Mouse (Mus musculus) ES-E14 (cell line): ENCODE data around the gene Med13l. TPM values are rescaled to one million over a fixed set of nuclear protein-coding genes. Genes with fewer than 3 reads are reported as not detected.

Experiments used
- DNase-seq: peaks from one replicate; pipeline ENCODE4 v3.0.0-alpha.2; 2013; ENCODE audit warnings: low read depth, low spot score
- H3K27ac ChIP-seq: 2 replicates; pipeline ENCODE4 v1.5.1; 2012; ENCODE audit warnings: low read depth, mild to moderate bottlenecking, low read length, moderate library complexity, mixed read lengths; ENCODE audit not compliant: poor library complexity, insufficient read depth, severe bottlenecking
- H3K36me3 ChIP-seq: 2 replicates; pipeline ENCODE4 v1.6.1; 2012; ENCODE audit warnings: mild to moderate bottlenecking, low read length, moderate library complexity, mixed read lengths; ENCODE audit not compliant: control insufficient read depth, poor library complexity, insufficient read depth, severe bottlenecking
- H3K4me1 ChIP-seq, 2 experiments: fragments of 150-350 bp in 1 of 2; sonication (generic) in 1 of 2; 2 replicates each; pipeline ENCODE4 v1.6.1; 2012; ENCODE audit warnings: low read length in 2 of 2, mild to moderate bottlenecking in 1 of 2, mixed read lengths in 1 of 2; ENCODE audit not compliant: control insufficient read depth in 2 of 2, insufficient read depth in 2 of 2, poor library complexity in 1 of 2
- H3K4me3 ChIP-seq, 2 experiments: fragments of 150-350 bp in 1 of 2; sonication (generic) in 1 of 2; 2 replicates each; pipeline ENCODE4 v1.5.1; 2012; ENCODE audit warnings: low read length in 2 of 2, low read depth in 1 of 2, mild to moderate bottlenecking in 1 of 2, mixed read lengths in 1 of 2; ENCODE audit not compliant: insufficient read depth in 1 of 2, poor library complexity in 1 of 2, severe bottlenecking in 1 of 2
- H3K9ac ChIP-seq: 2 replicates; pipeline ENCODE4 v1.6.1; 2012; ENCODE audit warnings: low read depth, mild to moderate bottlenecking, low read length, mixed read lengths; ENCODE audit not compliant: poor library complexity, insufficient read depth, severe bottlenecking
- H3K9me3 ChIP-seq: fragments of 150-350 bp; sonication (generic); 2 replicates; pipeline ENCODE4 v1.6.1; 2012; ENCODE audit warnings: low read depth, mild to moderate bottlenecking, low read length; ENCODE audit not compliant: control insufficient read depth, insufficient read depth
- CHD2 ChIP-seq: IDR thresholded peaks from 2 replicates; pipeline ENCODE4 v1.6.1; 2014; ENCODE audit warnings: mild to moderate bottlenecking, low read depth, low read length, inconsistent platforms
- HCFC1 ChIP-seq: IDR thresholded peaks from 2 replicates; pipeline ENCODE4 v1.6.1; 2012; ENCODE audit warnings: low read length, inconsistent platforms, borderline replicate concordance; ENCODE audit not compliant: insufficient read depth
- MAFK ChIP-seq: IDR thresholded peaks from 2 replicates; pipeline ENCODE4 v1.6.1; 2014; ENCODE audit warnings: mild to moderate bottlenecking, low read depth, low read length, inconsistent platforms; ENCODE audit not compliant: insufficient read depth
- ZC3H11A ChIP-seq: IDR thresholded peaks from 2 replicates; pipeline ENCODE4 v1.6.1; 2012; ENCODE audit warnings: low read depth, mild to moderate bottlenecking, inconsistent platforms, low read length, borderline replicate concordance
- ZNF384 ChIP-seq: IDR thresholded peaks from 2 replicates; pipeline ENCODE4 v1.6.1; 2012; ENCODE audit warnings: low read depth, low read length, inconsistent platforms
- in situ Hi-C, 2 experiments: fragments of 600-800 bp; cut with MboI; formaldehyde crosslinking; loops; one replicate each; pipeline ENCODE4 v1.15.1; 2025; ENCODE audit warnings: low sequenced_read_pairs in 2 of 2, inconsistent platforms in 1 of 2; ENCODE audit not compliant: unreplicated experiment in 2 of 2
- total RNA-seq: library from RNA; depleted of rRNA; stranded (reverse); fragments of 300-350 nt; gene quantifications from 2 replicates; pipeline ENCODE4 v1.2.3, GENCODE M21; 2012

The Med13l gene
- total RNA-seq, 1 experiment, result 52.4 TPM

DNA sequence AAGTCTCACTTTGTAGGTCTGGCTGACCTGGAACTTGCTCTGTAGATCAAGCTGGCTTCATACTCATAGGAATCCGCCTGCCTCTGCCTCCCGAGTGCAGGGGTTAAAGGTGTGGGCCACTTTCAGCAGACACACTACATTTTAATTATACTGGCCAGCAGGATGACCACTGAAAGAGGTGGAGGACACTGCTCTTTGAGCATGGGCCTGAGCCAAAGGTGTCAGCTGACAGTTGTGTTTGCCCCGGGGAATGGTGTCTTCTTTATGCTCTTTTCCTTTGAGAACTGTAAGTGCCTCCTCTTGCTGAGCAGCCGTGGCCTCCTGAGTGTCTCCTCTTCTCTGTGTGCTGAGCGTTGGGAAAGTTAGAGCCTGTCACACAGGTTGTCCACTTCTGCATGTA, 35.4 kb downstream of the Med13l start:
- H3K4me3 ChIP-seq, result no peak overlapping the region
- no peak overlapping the region for H3K27ac ChIP-seq
- no peak for DNase-seq
- peaks cover 12% of the 10 kb centered on the region; the same call in 1 of the 2 replicates for H3K36me3 ChIP-seq
- peaks cover 4 to 28% of the 10 kb centered on the region in 2 experiments; a peak in 3 of 4 replicates for H3K4me1 ChIP-seq
- no peaks in the 10 kb centered on the region for H3K9me3 ChIP-seq
- no peak overlapping the region for H3K9ac ChIP-seq
- in situ Hi-C loops, result no loop called here
- no peak for TF ChIP-seq ZNF384
- no peak for TF ChIP-seq HCFC1
- no peak for TF ChIP-seq MAFK
- TF ChIP-seq CHD2, result no peak
- no peak for TF ChIP-seq ZC3H11A

DNA sequence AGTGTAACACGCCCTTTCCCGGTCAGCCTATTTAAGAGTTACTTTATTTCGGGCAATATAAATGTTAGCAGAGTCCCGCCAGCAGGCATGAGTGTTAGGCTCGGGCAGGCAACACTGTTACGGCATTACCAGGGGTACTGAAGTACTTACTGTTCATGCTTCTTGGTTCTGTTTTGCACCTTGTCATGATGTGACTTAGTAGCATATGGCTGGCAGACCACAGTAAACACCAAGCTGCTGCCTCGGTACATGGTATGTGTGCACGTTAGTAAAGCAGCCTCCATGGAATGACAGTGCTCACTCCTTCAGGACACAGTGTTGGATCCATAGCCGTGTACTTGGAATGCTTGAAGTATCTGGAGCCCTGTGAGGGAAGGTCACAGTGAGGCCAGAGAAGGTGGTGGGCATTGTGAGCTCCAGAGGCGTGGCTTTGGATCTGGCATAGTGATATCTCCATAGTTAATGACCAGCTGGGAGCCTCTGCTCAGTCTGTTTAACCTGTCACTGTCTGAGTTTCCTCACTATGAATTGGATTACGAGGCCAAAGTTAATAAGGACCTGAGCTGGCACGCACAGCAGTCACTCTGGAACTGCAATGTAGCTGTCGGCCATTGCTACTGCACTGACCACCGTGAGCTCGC, 36.1 kb downstream of the Med13l start:
- in situ Hi-C loops, result no loop called here
- H3K9ac ChIP-seq, result no peak overlapping the region
- H3K27ac ChIP-seq, result no peak overlapping the region
- peaks cover 12% of the 10 kb centered on the region; the same call in 1 of the 2 replicates for H3K36me3 ChIP-seq
- no peaks in the 10 kb centered on the region for H3K9me3 ChIP-seq
- peaks cover 0 to 23% of the 10 kb centered on the region in 2 experiments; a peak in 1 of 4 replicates for H3K4me1 ChIP-seq
- TF ChIP-seq HCFC1 (no peak), ZNF384 (no peak), CHD2 (no peak), MAFK (no peak), ZC3H11A (no peak)
- DNase-seq, result no peak
- no peak overlapping the region for H3K4me3 ChIP-seq

DNA sequence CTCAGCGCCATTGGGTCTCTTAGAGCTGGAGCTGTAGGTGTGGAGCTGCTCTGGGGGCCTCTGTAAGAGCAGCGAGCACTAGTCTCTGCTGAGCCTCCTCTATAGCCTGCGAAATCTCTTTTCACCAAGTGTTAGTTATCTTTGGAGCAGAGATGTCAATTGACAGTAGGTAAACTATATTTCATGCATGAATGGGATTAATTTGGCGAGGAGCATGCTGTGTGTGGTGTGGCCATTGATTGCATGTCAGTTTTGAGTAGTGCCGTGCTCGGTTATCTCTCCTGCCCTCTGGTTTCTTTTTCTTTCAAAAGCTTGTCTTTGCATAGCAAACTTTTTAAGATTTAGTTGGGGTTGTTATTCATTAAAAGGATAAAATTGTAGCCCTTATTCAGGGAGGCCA, 38.1 kb downstream of the Med13l start:
- Histone ChIP-seq H3K9ac (no peak overlapping the region), H3K9me3 (no peaks in the 10 kb centered on the region), H3K4me1 (peaks cover 2 to 21% of the 10 kb centered on the region in 2 experiments; a peak in 1 of 4 replicates), H3K4me3 (no peak overlapping the region), H3K36me3 (peaks cover 12% of the 10 kb centered on the region; the same call in 1 of the 2 replicates), H3K27ac (no peak overlapping the region)
- no peak for DNase-seq
- TF ChIP-seq ZNF384 (no peak), MAFK (no peak), HCFC1 (no peak), ZC3H11A (no peak), CHD2 (no peak)
- in situ Hi-C loops, result no loop called here

DNA sequence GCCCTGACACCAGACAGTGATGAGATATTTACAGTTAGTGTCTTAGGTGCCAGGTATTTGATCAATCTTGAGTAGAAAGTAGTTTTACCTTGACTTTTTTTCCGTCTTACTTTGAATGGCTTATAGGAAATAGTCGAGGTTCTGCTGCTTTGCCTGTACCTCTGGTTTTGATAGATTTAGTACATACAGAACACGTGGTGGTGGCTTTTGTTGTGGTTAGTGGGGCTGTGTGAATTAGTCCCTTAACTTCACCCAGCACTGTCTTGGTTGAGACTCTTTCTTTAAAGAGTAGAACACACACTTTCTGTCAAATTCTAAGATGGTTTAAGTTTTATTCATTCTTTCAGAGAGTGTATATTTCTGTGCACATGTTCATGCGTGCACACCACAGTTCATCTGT, 41.0 kb downstream of the Med13l start:
- peaks cover 2 to 16% of the 10 kb centered on the region in 2 experiments; a peak in 1 of 4 replicates for H3K4me1 ChIP-seq
- no peak overlapping the region for H3K9ac ChIP-seq
- no peak overlapping the region for H3K27ac ChIP-seq
- no peak overlapping the region for H3K4me3 ChIP-seq
- peaks cover 2% of the 10 kb centered on the region; the same call in 1 of the 2 replicates for H3K36me3 ChIP-seq
- in situ Hi-C loops, result no loop called here
- no peaks in the 10 kb centered on the region for H3K9me3 ChIP-seq
- DNase-seq, result no peak
- no peak for TF ChIP-seq ZNF384
- TF ChIP-seq ZC3H11A, result no peak

DNA sequence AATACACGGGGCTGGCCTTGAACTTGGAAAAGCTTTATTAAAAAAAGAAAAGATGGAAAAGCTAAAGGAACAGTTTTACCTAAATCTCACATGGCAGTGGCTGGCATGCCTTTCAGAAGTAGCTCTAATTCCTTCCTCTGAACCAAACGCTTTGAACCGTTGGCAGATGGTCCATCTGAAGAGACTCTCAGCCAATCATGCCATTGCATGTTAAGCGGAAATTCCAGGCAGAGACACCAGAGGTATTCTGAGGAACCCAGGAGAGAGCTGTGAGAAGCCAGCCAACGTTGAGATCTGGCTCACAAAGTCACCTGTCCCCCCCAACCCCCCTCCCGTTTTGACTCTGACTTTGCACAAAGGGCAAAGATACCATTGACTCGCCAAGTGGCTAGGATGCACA, 42.2 kb downstream of the Med13l start:
- H3K9ac ChIP-seq, result no peak overlapping the region
- in situ Hi-C loops, result no loop called here
- no peak for DNase-seq
- H3K9me3 ChIP-seq, result no peaks in the 10 kb centered on the region
- no peak overlapping the region for H3K4me3 ChIP-seq
- H3K27ac ChIP-seq, result no peak overlapping the region
- no peak for TF ChIP-seq ZC3H11A
- no peak for TF ChIP-seq ZNF384
- TF ChIP-seq CHD2, result no peak
- no peak for TF ChIP-seq MAFK
- TF ChIP-seq HCFC1, result no peak
- no peaks in the 10 kb centered on the region; the same call in 1 of the 2 replicates for H3K36me3 ChIP-seq
- H3K4me1 ChIP-seq, result peaks cover 2 to 17% of the 10 kb centered on the region in 2 experiments; a peak in 2 of 4 replicates
